Mouse (Mus musculus) cerebellum, adult 2 months (tissue): ENCODE results near the gene Rbfox1. TPM values are rescaled to one million over a fixed set of nuclear protein-coding genes. Genes with fewer than 3 reads are reported as not detected.
A peak's percentile ranks its signal among the peaks of the same experiment; 100 is the strongest.

Source experiments
- DNase-seq, 2 experiments: peaks; one replicate each; pipeline ENCODE4 v3.0.0; 2021
- H3K27ac ChIP-seq: fragments of 200-500 bp; 2 replicates; pipeline ENCODE4 v1.5.1; 2012; ENCODE audit warnings: low read length, control low read depth, inconsistent platforms; ENCODE audit not compliant: insufficient read depth
- H3K27me3 ChIP-seq: fragments of 200-500 bp; 2 replicates; pipeline ENCODE4 v1.6.1; 2012; ENCODE audit warnings: inconsistent platforms, mild to moderate bottlenecking, low read length, moderate library complexity; ENCODE audit not compliant: control insufficient read depth, insufficient read depth
- H3K4me1 ChIP-seq: fragments of 200-500 bp; 2 replicates; pipeline ENCODE4 v1.6.1; 2011; ENCODE audit warnings: low read length; ENCODE audit not compliant: control insufficient read depth, insufficient read depth
- H3K4me3 ChIP-seq: fragments of 200-500 bp; replicated peaks from 2 replicates; pipeline ENCODE3; 2011; ENCODE audit warnings: mild to moderate bottlenecking, low read depth, low read length, control low read depth; ENCODE audit not compliant: insufficient read depth
- CTCF ChIP-seq: fragments of 200-500 bp; IDR thresholded peaks from 2 replicates; pipeline ENCODE4 v1.5.1; 2011; ENCODE audit warnings: low read depth, mild to moderate bottlenecking, control low read depth, low read length, moderate library complexity, borderline replicate concordance; ENCODE audit not compliant: insufficient read depth
- POLR2A ChIP-seq: fragments of 200-500 bp; IDR thresholded peaks from 2 replicates; pipeline ENCODE4 v1.6.1; 2011; ENCODE audit warnings: low read length, control low read depth, borderline replicate concordance; ENCODE audit not compliant: insufficient read depth
- WGBS: fragments of 180-500 bp; shearing (Covaris S2); methylation state at CpG from one replicate; pipeline ENCODE4 v1.1.7; 2018; 5-methylcytosine and 5-hydroxymethylcytosine counted together
- polyA plus RNA-seq: library from polyadenylated mRNA; depleted of rRNA; stranded (reverse); fragments of >200 nt; gene quantifications from 2 replicates; pipeline ENCODE4 v1.2.3, GENCODE M21; 2012

Gene Rbfox1
- polyA plus RNA-seq, 1 experiment, result 132 TPM

DNA sequence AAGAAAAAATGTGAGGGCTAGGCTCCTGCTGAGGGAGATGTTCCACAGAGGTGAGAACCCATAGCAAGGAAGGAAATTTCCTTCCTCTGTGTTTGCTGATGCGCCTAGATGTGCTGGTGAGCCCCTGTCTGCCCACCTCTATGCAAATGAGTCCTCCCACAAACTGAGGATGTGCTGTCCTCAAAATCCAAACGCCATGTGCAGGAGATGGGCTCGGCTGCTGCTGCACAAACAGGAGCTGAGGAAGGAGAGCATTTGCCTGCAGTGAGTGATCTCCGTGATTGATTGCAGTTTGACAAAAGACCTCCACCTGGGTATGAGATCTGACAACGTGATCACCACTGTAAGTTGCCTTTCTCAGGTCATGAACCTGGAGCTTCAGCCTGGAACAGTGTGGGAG is 1308.4 kb downstream of the Rbfox1 start:
- no peak for TF ChIP-seq CTCF
- no peak for TF ChIP-seq POLR2A
- H3K4me1 ChIP-seq, result peaks cover 3% of the 10 kb centered on the region
- no peak overlapping the region for H3K4me3 ChIP-seq
- no peak for DNase-seq
- H3K27me3 ChIP-seq, result no peaks in the 10 kb centered on the region
- H3K27ac ChIP-seq, result no peak overlapping the region
- WGBS, result 80% methylated on average over 5 of the region's 5 CpGs

DNA sequence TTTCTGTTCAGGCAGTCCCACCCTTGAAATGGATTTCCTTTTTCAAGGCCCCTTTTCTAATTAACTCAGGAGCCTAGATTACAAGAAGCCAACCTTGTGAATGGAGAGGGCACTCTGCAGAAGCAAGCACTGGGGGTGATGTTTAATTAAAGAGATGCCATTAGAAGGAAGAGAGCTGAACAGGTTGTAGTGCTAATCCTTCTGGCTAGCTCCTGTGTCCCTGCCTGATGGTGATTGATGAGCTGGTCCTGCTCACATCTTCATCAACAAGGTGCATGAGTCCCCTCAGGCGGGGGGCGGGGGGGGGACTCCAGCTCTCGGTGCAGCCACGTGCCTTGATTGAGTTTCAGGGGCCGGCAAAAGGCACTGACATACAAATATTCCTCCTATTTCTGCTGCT is 1312.8 kb downstream of the Rbfox1 start:
- TF ChIP-seq POLR2A (no peak), CTCF (no peak)
- Histone ChIP-seq H3K4me3 (no peak overlapping the region), H3K27me3 (no peaks in the 10 kb centered on the region), H3K4me1 (peaks cover 6% of the 10 kb centered on the region), H3K27ac (no peak overlapping the region)
- 87% methylated on average over 5 of the region's 5 CpGs for WGBS
- DNase-seq, result no peak

DNA sequence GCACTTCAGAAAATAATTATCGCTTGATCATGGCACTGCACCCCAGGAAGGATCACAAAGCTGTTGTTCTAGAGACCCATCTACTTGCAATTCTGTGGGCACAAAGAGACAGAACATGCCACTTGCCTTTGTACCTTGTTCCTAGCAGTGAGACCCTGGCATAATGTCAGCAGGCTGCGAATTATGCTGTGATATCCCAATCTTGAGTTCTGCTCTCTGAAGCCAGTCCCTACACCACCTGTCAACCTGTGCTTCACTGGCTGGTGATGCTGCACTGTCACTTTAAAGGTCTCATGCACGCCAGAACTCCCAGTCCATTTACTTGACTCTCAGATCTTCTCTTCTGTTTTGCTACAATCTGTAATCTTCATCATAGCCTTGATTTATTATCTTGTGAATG is 1315.1 kb downstream of the Rbfox1 start:
- no peak overlapping the region for H3K4me3 ChIP-seq
- no peak for TF ChIP-seq CTCF
- no peak for TF ChIP-seq POLR2A
- peak; percentile 50 to 70 for DNase-seq
- WGBS, result 32% methylated on average over 3 of the region's 3 CpGs
- no peak overlapping the region for H3K27ac ChIP-seq
- H3K27me3 ChIP-seq, result no peaks in the 10 kb centered on the region
- H3K4me1 ChIP-seq, result peaks cover 6% of the 10 kb centered on the region

DNA sequence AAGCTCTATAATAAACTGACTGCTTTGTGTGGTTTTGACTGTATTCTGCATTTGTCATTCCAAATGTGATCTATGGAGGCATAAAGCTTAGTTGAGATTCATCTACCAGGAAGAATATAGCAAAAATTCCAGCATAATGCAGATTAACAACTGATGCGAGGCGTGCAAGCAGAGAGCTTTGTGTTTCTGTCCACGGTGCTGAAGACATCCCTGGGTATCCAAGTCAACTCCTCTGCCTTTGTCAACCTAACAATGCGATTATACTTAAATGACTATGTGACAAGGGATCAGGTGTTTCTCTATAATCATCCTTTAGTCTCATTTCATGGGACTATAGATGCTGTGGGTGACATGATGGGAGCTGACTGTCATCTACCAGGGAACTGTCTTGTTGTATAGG is 1316.7 kb downstream of the Rbfox1 start:
- Histone ChIP-seq H3K4me3 (no peak overlapping the region), H3K4me1 (peaks cover 11% of the 10 kb centered on the region), H3K27me3 (no peaks in the 10 kb centered on the region), H3K27ac (no peak overlapping the region)
- no peak for DNase-seq
- 91% methylated on average over 4 of the region's 4 CpGs for WGBS
- TF ChIP-seq CTCF, result no peak
- TF ChIP-seq POLR2A, result no peak

DNA sequence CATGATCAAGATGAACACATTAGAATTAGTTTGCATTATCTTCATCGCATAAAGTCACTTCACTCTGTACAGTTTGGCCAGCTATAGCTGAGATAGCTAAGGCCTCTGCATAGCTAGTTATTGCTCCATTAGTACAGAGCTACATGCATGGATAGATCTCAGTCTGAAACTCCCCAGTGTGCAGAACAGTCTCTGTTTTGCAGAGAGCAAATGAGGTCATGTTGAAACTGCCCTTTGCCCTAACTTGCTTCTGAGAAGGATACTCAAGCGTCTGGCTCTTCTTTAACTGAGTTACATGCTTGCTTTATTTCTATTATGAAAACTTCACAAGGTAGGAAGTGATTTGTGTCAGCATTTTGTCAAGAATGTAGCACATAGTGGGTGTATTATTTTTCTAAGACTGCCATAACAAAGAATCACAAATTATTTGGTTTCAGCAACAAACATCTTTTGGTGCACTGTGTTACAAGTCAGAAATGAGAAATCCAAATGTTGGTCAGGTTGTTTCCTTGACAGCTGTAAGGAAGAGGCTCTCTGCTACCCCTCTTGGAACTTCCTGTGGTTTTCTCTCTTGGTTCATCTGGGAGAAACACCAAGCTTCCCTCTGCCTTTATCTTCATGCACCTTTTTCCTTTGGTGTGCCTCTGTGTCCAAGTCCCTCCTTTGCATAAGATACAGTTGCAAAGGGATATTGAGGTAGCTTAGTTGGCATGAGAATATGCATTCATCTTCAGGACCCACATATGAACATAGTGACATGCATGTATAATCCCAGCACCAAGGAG is 1321.2 kb downstream of the Rbfox1 start:
- DNase-seq, result no peak
- TF ChIP-seq CTCF (no peak), POLR2A (no peak)
- H3K27ac ChIP-seq, result no peak overlapping the region
- peaks cover 5% of the 10 kb centered on the region; the same call in 1 of the 2 replicates for H3K4me1 ChIP-seq
- WGBS, result 91% methylated on average over 2 of the region's 2 CpGs
- no peaks in the 10 kb centered on the region for H3K27me3 ChIP-seq
- H3K4me3 ChIP-seq, result no peak overlapping the region

DNA sequence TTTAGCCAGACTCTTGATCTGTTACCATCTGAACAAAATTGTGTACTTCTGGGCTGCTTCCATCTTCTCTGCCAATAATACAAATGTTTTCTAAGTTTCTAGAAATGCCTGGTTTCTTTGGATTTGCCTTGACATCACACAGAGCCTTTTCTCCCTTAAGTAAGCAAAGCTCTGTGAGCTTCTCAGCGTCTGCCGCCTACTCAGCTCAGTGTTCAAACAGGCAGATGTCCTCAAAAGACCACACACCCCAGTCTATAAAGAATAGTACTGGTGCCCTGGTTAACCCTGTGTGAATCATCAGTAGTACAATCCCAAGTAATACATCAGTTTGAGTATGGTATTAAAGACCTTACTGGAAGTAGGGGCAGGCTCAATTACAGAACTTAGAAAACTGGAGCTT is 1322.4 kb downstream of the Rbfox1 start:
- H3K27me3 ChIP-seq, result no peaks in the 10 kb centered on the region
- H3K27ac ChIP-seq, result no peak overlapping the region
- TF ChIP-seq POLR2A, result no peak
- TF ChIP-seq CTCF, result no peak
- no peak overlapping the region for H3K4me3 ChIP-seq
- peaks cover 7% of the 10 kb centered on the region; the same call in 1 of the 2 replicates for H3K4me1 ChIP-seq
- 50% methylated on average over 2 of the region's 2 CpGs for WGBS
- peak in 1 of 2 experiments; percentile 4 for DNase-seq

DNA sequence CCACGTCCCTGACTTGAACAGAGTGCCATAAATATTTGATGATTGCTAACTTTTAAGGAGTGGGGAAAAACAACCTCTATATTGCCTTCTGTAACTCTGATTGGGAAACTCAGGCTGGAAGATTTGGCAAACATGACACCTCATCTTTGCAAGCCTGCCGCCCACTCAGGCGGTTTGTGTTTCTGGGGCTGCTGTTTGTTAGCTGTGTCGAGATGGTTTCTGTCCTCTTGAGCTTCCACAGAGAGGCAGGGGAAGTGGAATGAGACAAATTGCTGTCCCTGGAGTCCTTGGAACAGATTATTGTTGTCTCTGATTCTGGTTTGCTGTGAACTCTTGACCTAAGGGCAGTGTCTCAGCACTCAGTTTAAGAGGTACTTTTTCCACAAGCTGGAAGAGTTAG is 1327.6 kb downstream of the Rbfox1 start:
- TF ChIP-seq POLR2A (no peak), CTCF (no peak)
- 70% methylated on average over 4 of the region's 4 CpGs for WGBS
- H3K4me3 ChIP-seq, result no peak overlapping the region
- peaks cover 8% of the 10 kb centered on the region for H3K4me1 ChIP-seq
- H3K27ac ChIP-seq, result no peak overlapping the region
- H3K27me3 ChIP-seq, result no peaks in the 10 kb centered on the region
- DNase-seq, result no peak

DNA sequence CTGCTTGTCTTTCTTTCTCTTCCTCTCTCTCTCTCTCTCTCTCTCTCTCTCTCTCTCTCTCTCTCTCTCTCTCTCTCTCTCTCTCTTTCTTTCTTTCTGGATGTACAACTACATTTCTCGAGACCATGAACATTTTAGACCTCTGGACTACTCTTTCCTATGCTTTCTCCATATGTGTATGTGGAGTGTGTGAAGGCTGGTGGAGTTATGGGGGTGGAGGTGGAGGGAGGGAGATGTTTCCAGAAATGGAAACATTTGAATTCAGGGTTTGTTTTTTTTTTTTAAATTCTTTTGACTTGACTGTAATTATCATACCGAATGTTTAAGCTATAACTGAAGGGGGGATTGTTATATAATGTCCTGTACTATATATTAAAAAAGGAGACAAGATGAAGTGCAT is 1338.1 kb downstream of the Rbfox1 start:
- Histone ChIP-seq H3K27ac (no peak overlapping the region), H3K4me1 (peaks cover 11% of the 10 kb centered on the region), H3K4me3 (no peak overlapping the region), H3K27me3 (no peaks in the 10 kb centered on the region)
- no peak for DNase-seq
- TF ChIP-seq CTCF, result no peak
- TF ChIP-seq POLR2A, result no peak
- 83% methylated on average over 2 of the region's 2 CpGs for WGBS
